Mouse (Mus musculus) megakaryocyte, embryonic 14.5 days (primary cell): ENCODE data around the gene Tas2r124.

Experiments
- FLI1 ChIP-seq: IDR thresholded peaks from 2 replicates; pipeline ENCODE4 v1.6.1; 2012; ENCODE audit warnings: low read length, inconsistent platforms, mixed read lengths
- GATA1 ChIP-seq: IDR thresholded peaks from 3 replicates; pipeline ENCODE4 v1.6.1; 2012; ENCODE audit warnings: mixed read lengths, low read length, inconsistent platforms, borderline replicate concordance

DNA sequence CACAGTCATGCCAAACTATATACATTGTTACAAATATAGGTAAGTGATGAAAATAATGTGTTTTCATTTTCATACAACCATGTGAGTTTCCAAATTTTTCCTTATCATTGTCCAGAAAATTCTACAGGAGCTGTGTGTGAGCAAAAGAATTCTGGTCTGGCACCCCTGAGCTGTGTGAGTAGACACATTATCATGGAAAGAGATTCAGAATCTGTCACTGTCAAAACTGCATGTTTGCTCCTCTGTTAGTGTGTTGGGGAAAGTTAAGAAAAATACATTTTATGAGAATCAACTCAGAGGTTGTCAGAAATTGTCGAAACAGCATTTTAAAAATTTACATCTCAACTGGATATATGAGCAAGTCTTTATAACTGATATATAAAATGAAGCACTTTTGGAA lies 48.0 kb downstream of the Tas2r124 start, which contains the start of gene Tas2r117:
- TF ChIP-seq GATA1 (no peak), FLI1 (no peak)
